Mouse (Mus musculus): ENCODE measurements around the gene Prkn. TPM values are rescaled to one million over a fixed set of nuclear protein-coding genes. Genes with fewer than 3 reads are reported as not detected.

Prkn gene
- polyA plus RNA-seq, 1 experiment from 2014 or later = 2.4 TPM

GRCm38 (mm10) chr17:11392622-11393294 lies 552.6 kb downstream of the Prkn start:
- H3K4me3 ChIP-seq = no peak overlapping the region
- H3K36me3 ChIP-seq = no peaks in the 10 kb centered on the region
- H3K27ac ChIP-seq = no peak overlapping the region
- 68% methylated on average over 11 of the region's 11 CpGs for WGBS
- no peaks in the 10 kb centered on the region for H3K27me3 ChIP-seq
- no peaks in the 10 kb centered on the region for H3K4me1 ChIP-seq
- ATAC-seq (ENCODE audit: low FRiP score) = no peak
- no peaks in the 10 kb centered on the region for H3K9me3 ChIP-seq (replicated peaks)
- no peak overlapping the region for H3K4me2 ChIP-seq (replicated peaks)
- H3K9ac ChIP-seq = no peak overlapping the region

DNA sequence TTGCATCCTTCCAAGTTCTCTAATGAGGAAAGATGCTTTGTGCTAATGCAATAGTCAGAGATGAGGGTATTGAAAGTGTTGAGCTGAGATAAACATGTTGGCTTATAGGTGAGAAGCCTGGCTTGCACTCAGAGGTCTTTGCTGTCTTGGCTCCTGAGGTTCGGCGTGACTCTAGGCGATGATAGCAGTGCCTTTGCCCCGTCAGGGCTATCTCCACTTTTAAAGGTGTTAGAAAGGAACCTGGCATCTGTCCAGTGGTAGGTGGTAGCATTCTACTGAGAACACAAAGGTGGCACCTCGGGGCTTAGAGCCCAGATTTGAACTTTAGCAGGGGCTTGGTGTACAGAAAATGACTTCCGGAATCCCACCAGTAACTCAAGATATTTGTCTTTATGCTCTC lies 554.4 kb downstream of the Prkn start:
- ATAC-seq (ENCODE audit: low FRiP score) = no peak
- no peaks in the 10 kb centered on the region for H3K27me3 ChIP-seq
- no peaks in the 10 kb centered on the region for H3K4me1 ChIP-seq
- H3K9ac ChIP-seq = no peak overlapping the region
- H3K9me3 ChIP-seq (replicated peaks) = no peaks in the 10 kb centered on the region
- H3K4me3 ChIP-seq = no peak overlapping the region
- WGBS = 95% methylated on average over 6 of the region's 6 CpGs
- H3K36me3 ChIP-seq = no peaks in the 10 kb centered on the region
- H3K27ac ChIP-seq = no peak overlapping the region
- H3K4me2 ChIP-seq (replicated peaks) = no peak overlapping the region

- WGBS = 88% methylated on average over 4 of the region's 4 CpGs
- no peak for ATAC-seq (ENCODE audit: low FRiP score)
- H3K4me2 ChIP-seq (replicated peaks) = no peak overlapping the region
- no peak overlapping the region for H3K9ac ChIP-seq
- no peaks in the 10 kb centered on the region for H3K27me3 ChIP-seq
- H3K36me3 ChIP-seq = no peaks in the 10 kb centered on the region
- no peaks in the 10 kb centered on the region for H3K9me3 ChIP-seq (replicated peaks)
- no peaks in the 10 kb centered on the region for H3K4me1 ChIP-seq
- H3K4me3 ChIP-seq = no peak overlapping the region
- H3K27ac ChIP-seq = no peak overlapping the region
Observed at GRCm38 (mm10) chr17:11397678-11398077, 557.5 kb downstream of the Prkn start.

- Histone ChIP-seq H3K4me2 (replicated peaks) (no peak overlapping the region), H3K4me3 (no peak overlapping the region), H3K27me3 (no peaks in the 10 kb centered on the region), H3K36me3 (no peaks in the 10 kb centered on the region), H3K4me1 (no peaks in the 10 kb centered on the region), H3K27ac (no peak overlapping the region), H3K9me3 (replicated peaks) (no peaks in the 10 kb centered on the region), H3K9ac (no peak overlapping the region)
- WGBS = 82% methylated on average over 2 of the region's 2 CpGs
- no peak for ATAC-seq (ENCODE audit: low FRiP score)
Observed at GRCm38 (mm10) chr17:11402225-11402875, 562.2 kb downstream of the Prkn start.

- no peaks in the 10 kb centered on the region for H3K4me1 ChIP-seq
- H3K36me3 ChIP-seq = no peaks in the 10 kb centered on the region
- no peaks in the 10 kb centered on the region for H3K9me3 ChIP-seq (replicated peaks)
- H3K4me2 ChIP-seq (replicated peaks) = no peak overlapping the region
- H3K9ac ChIP-seq = no peak overlapping the region
- WGBS = 68% methylated on average over 10 of the region's 10 CpGs
- H3K27me3 ChIP-seq = no peaks in the 10 kb centered on the region
- H3K4me3 ChIP-seq = no peak overlapping the region
- no peak overlapping the region for H3K27ac ChIP-seq
- no peak for ATAC-seq (ENCODE audit: low FRiP score)
Observed at GRCm38 (mm10) chr17:11411414-11411813, 571.2 kb downstream of the Prkn start.

- H3K27me3 ChIP-seq = no peaks in the 10 kb centered on the region
- H3K4me2 ChIP-seq (replicated peaks) = no peak overlapping the region
- no peak overlapping the region for H3K27ac ChIP-seq
- H3K4me3 ChIP-seq = no peak overlapping the region
- ATAC-seq (ENCODE audit: low FRiP score) = no peak
- 65% methylated on average over 5 of the region's 5 CpGs for WGBS
- H3K36me3 ChIP-seq = no peaks in the 10 kb centered on the region
- H3K4me1 ChIP-seq = no peaks in the 10 kb centered on the region
- H3K9ac ChIP-seq = no peak overlapping the region
- no peaks in the 10 kb centered on the region for H3K9me3 ChIP-seq (replicated peaks)
Observed at GRCm38 (mm10) chr17:11413688-11414087, 573.5 kb downstream of the Prkn start.

DNA sequence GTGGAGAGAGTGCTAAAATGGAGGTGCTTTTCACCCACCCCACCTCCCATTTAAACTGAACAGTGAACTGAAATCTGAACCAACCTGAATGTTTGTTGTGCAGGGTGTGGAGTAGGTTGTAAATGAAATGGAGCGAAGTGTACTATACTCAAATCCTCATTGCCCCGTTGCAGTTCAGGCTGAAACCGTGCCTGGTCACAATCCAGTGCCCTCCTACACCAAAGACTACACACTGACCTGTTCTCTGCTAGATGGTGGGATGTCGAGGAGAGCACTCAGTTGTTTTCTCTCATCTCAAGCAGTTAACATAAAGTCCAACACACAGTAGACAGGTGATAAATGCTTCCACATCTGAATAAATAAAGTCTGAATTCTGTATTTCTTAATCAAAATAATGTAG lies 574.1 kb downstream of the Prkn start:
- H3K4me2 ChIP-seq (replicated peaks) = no peak overlapping the region
- no peak overlapping the region for H3K27ac ChIP-seq
- H3K9ac ChIP-seq = no peak overlapping the region
- no peaks in the 10 kb centered on the region for H3K36me3 ChIP-seq
- no peaks in the 10 kb centered on the region for H3K27me3 ChIP-seq
- no peaks in the 10 kb centered on the region for H3K9me3 ChIP-seq (replicated peaks)
- 82% methylated on average over 4 of the region's 4 CpGs for WGBS
- no peaks in the 10 kb centered on the region for H3K4me1 ChIP-seq
- no peak overlapping the region for H3K4me3 ChIP-seq
- ATAC-seq (ENCODE audit: low FRiP score) = no peak

DNA sequence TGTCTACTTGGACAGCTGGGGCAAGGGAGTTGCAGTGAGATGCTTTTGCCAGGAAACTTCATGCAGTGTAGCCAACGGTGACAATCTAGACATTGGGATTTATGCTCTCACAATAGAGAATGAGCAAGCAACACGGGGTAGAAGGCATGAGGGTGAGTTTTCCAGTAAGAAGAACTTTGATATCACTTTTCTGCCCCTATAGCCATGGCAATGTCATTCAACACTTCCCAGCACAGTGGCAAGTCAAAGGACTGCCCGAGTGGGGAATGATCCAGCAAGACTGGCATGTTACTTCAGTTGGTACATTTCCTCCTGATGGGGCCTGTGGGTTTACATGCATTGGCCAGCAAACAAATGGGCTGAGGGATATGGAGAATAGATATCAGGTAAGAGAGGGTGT lies 577.0 kb downstream of the Prkn start:
- no peaks in the 10 kb centered on the region for H3K27me3 ChIP-seq
- H3K4me3 ChIP-seq = no peak overlapping the region
- no peak overlapping the region for H3K27ac ChIP-seq
- no peaks in the 10 kb centered on the region for H3K36me3 ChIP-seq
- H3K4me1 ChIP-seq = 0 out of 2 replicates have a peak, but pooled peaks cover 4% of the 10 kb centered on the region
- ATAC-seq (ENCODE audit: low FRiP score) = no peak
- no peaks in the 10 kb centered on the region for H3K9me3 ChIP-seq (replicated peaks)
- 77% methylated on average over 3 of the region's 3 CpGs for WGBS
- no peak overlapping the region for H3K4me2 ChIP-seq (replicated peaks)
- H3K9ac ChIP-seq = no peak overlapping the region

- Histone ChIP-seq H3K9me3 (replicated peaks) (no peaks in the 10 kb centered on the region), H3K4me2 (replicated peaks) (no peak overlapping the region), H3K27ac (no peak overlapping the region), H3K4me3 (no peak overlapping the region), H3K4me1 (0 out of 2 replicates have a peak, but pooled peaks cover 4% of the 10 kb centered on the region), H3K36me3 (no peaks in the 10 kb centered on the region), H3K9ac (no peak overlapping the region), H3K27me3 (no peaks in the 10 kb centered on the region)
- ATAC-seq (ENCODE audit: low FRiP score) = no peak
- WGBS = 86% methylated on average over 3 of the region's 3 CpGs
Observed at GRCm38 (mm10) chr17:11419484-11419883, 579.3 kb downstream of the Prkn start.

GRCm38 (mm10) chr17:11420839-11421238 lies 580.7 kb downstream of the Prkn start:
- 61% methylated on average over 6 of the region's 6 CpGs for WGBS
- Histone ChIP-seq H3K4me1 (0 out of 2 replicates have a peak, but pooled peaks cover 4% of the 10 kb centered on the region), H3K27ac (no peak overlapping the region), H3K9ac (no peak overlapping the region), H3K36me3 (no peaks in the 10 kb centered on the region), H3K27me3 (no peaks in the 10 kb centered on the region), H3K4me3 (no peak overlapping the region), H3K4me2 (replicated peaks) (no peak overlapping the region), H3K9me3 (replicated peaks) (no peaks in the 10 kb centered on the region)
- no peak for ATAC-seq (ENCODE audit: low FRiP score)

GRCm38 (mm10) chr17:11421264-11421940 lies 581.2 kb downstream of the Prkn start:
- no peaks in the 10 kb centered on the region for H3K9me3 ChIP-seq (replicated peaks)
- 0 out of 2 replicates have a peak, but pooled peaks cover 4% of the 10 kb centered on the region for H3K4me1 ChIP-seq
- H3K27me3 ChIP-seq = no peaks in the 10 kb centered on the region
- H3K9ac ChIP-seq = no peak overlapping the region
- no peak for ATAC-seq (ENCODE audit: low FRiP score)
- H3K27ac ChIP-seq = no peak overlapping the region
- H3K4me3 ChIP-seq = no peak overlapping the region
- no peaks in the 10 kb centered on the region for H3K36me3 ChIP-seq
- 31% methylated on average over 5 of the region's 5 CpGs for WGBS
- H3K4me2 ChIP-seq (replicated peaks) = no peak overlapping the region

DNA sequence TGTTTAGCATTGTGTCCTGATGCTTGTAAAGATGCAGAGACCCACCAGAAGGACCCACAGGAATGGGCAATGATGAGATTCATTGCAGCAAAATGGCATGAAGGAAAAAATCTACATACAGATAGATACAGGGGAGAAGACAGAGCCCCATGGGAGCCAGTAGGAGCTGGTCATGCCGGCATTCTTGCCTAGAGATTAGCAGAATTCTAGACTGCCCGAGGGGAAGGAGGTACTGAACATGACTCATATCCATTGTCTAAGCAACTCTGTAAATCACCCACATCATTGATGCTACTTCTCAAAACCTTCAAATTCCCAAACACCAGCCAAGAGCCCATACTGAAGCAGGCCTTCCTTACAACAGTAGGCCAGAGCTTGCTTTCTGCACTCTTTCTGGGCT lies 591.1 kb downstream of the Prkn start:
- Histone ChIP-seq H3K27me3 (no peaks in the 10 kb centered on the region), H3K4me1 (no peaks in the 10 kb centered on the region), H3K9me3 (replicated peaks) (no peaks in the 10 kb centered on the region), H3K27ac (no peak overlapping the region), H3K36me3 (no peaks in the 10 kb centered on the region), H3K4me3 (no peak overlapping the region), H3K9ac (no peak overlapping the region), H3K4me2 (replicated peaks) (no peak overlapping the region)
- WGBS = 96% methylated on average over 2 of the region's 2 CpGs
- ATAC-seq (ENCODE audit: low FRiP score) = no peak

Measured in hindbrain, embryonic 12.5 days (tissue).